Mouse (Mus musculus): ENCODE measurements around the gene Rpl38. TPM values are rescaled to one million over a fixed set of nuclear protein-coding genes. Genes with fewer than 3 reads are reported as not detected.

Gene Rpl38
- polyA plus RNA-seq (2015; fragmentation: Nextera tagmentation; extraction: Ambion mirVana), result 894 and 926 TPM in 2 replicates

GRCm38 (mm10) chr11:114668301-114668710 is at the start of gene Rpl38:
Gene Rpl38 (plus strand): TSS chr11:114668524.
- Histone ChIP-seq H3K9ac (ENCODE audit: low read depth, low read length) (peak within 1 kb of the TSS; percentile 96), H3K27ac (ENCODE audit: low read length) (peak within 1 kb of the TSS; percentile 85), H3K36me3 (ENCODE audit: control insufficient read depth, insufficient read depth, low read length) (peaks cover 6% of the 10 kb centered on the region; the same call in 1 of the 2 replicates), H3K4me1 (ENCODE audit: control insufficient read depth, insufficient read depth, low read length) (peaks cover 22% of the 10 kb centered on the region), H3K9me3 (ENCODE audit: control insufficient read depth, low read length) (no peaks in the 10 kb centered on the region), H3K4me2 (ENCODE audit: low read depth, low read length) (peak within 1 kb of the TSS; percentile 90), H3K27me3 (replicated peaks; ENCODE audit: control insufficient read depth, insufficient read depth, low read length) (0 out of 2 replicates have a peak, but pooled peaks cover 3% of the 10 kb centered on the region), H3K4me3 (ENCODE audit: low read length) (peak within 1 kb of the TSS; percentile 90)
- ATAC-seq, result peak; percentile 78
- 1% methylated on average over 18 of the region's 21 CpGs for WGBS

GRCm38 (mm10) chr11:114618697-114619417 is 49.5 kb upstream of the Rpl38 start:
- no peak overlapping the region for H3K4me2 ChIP-seq (ENCODE audit: low read depth, low read length)
- no peaks in the 10 kb centered on the region for H3K27me3 ChIP-seq (replicated peaks; ENCODE audit: control insufficient read depth, insufficient read depth, low read length)
- H3K9me3 ChIP-seq (ENCODE audit: control insufficient read depth, low read length), result no peaks in the 10 kb centered on the region
- ATAC-seq, result no peak
- no peak overlapping the region for H3K9ac ChIP-seq (ENCODE audit: low read depth, low read length)
- H3K4me3 ChIP-seq (ENCODE audit: low read length), result no peak overlapping the region
- H3K27ac ChIP-seq (ENCODE audit: low read length), result no peak overlapping the region
- no peaks in the 10 kb centered on the region for H3K4me1 ChIP-seq (ENCODE audit: control insufficient read depth, insufficient read depth, low read length)
- 48% methylated on average over 17 of the region's 17 CpGs for WGBS
- H3K36me3 ChIP-seq (ENCODE audit: control insufficient read depth, insufficient read depth, low read length), result no peaks in the 10 kb centered on the region

- Histone ChIP-seq H3K9me3 (ENCODE audit: control insufficient read depth, low read length) (peaks cover 4% of the 10 kb centered on the region), H3K27me3 (replicated peaks; ENCODE audit: control insufficient read depth, insufficient read depth, low read length) (no peaks in the 10 kb centered on the region), H3K9ac (ENCODE audit: low read depth, low read length) (no peak overlapping the region), H3K4me3 (ENCODE audit: low read length) (no peak overlapping the region), H3K36me3 (ENCODE audit: control insufficient read depth, insufficient read depth, low read length) (no peaks in the 10 kb centered on the region), H3K27ac (ENCODE audit: low read length) (no peak overlapping the region), H3K4me2 (ENCODE audit: low read depth, low read length) (no peak overlapping the region), H3K4me1 (ENCODE audit: control insufficient read depth, insufficient read depth, low read length) (no peaks in the 10 kb centered on the region)
- WGBS, result 81% methylated on average over 13 of the region's 13 CpGs
- ATAC-seq, result no peak
These were observed 42.1 kb upstream of the Rpl38 start for GRCm38 (mm10) chr11:114626071-114626690.

GRCm38 (mm10) chr11:114627036-114627435 is 41.3 kb upstream of the Rpl38 start:
- Histone ChIP-seq H3K27ac (ENCODE audit: low read length) (no peak overlapping the region), H3K4me3 (ENCODE audit: low read length) (no peak overlapping the region), H3K9ac (ENCODE audit: low read depth, low read length) (no peak overlapping the region), H3K4me1 (ENCODE audit: control insufficient read depth, insufficient read depth, low read length) (no peaks in the 10 kb centered on the region), H3K9me3 (ENCODE audit: control insufficient read depth, low read length) (peaks cover 4% of the 10 kb centered on the region), H3K4me2 (ENCODE audit: low read depth, low read length) (no peak overlapping the region), H3K27me3 (replicated peaks; ENCODE audit: control insufficient read depth, insufficient read depth, low read length) (no peaks in the 10 kb centered on the region), H3K36me3 (ENCODE audit: control insufficient read depth, insufficient read depth, low read length) (no peaks in the 10 kb centered on the region)
- ATAC-seq, result no peak
- 74% methylated on average over 6 of the region's 6 CpGs for WGBS

GRCm38 (mm10) chr11:114628032-114628431 is 40.3 kb upstream of the Rpl38 start:
- no peak for ATAC-seq
- WGBS, result 69% methylated on average over 12 of the region's 12 CpGs

GRCm38 (mm10) chr11:114630044-114630443 is 38.3 kb upstream of the Rpl38 start:
- Histone ChIP-seq H3K4me2 (ENCODE audit: low read depth, low read length) (no peak overlapping the region), H3K9me3 (ENCODE audit: control insufficient read depth, low read length) (peaks cover 4% of the 10 kb centered on the region), H3K4me3 (ENCODE audit: low read length) (no peak overlapping the region), H3K36me3 (ENCODE audit: control insufficient read depth, insufficient read depth, low read length) (no peaks in the 10 kb centered on the region), H3K27me3 (replicated peaks; ENCODE audit: control insufficient read depth, insufficient read depth, low read length) (no peaks in the 10 kb centered on the region), H3K27ac (ENCODE audit: low read length) (no peak overlapping the region), H3K9ac (ENCODE audit: low read depth, low read length) (no peak overlapping the region), H3K4me1 (ENCODE audit: control insufficient read depth, insufficient read depth, low read length) (no peaks in the 10 kb centered on the region)
- 78% methylated on average over 5 of the region's 5 CpGs for WGBS
- no peak for ATAC-seq

More at GRCm38 (mm10) chr11:114628032-114628431, 40.3 kb upstream of the Rpl38 start:
- Histone ChIP-seq H3K36me3 (ENCODE audit: control insufficient read depth, insufficient read depth, low read length) (no peaks in the 10 kb centered on the region), H3K9me3 (ENCODE audit: control insufficient read depth, low read length) (peaks cover 4% of the 10 kb centered on the region), H3K9ac (ENCODE audit: low read depth, low read length) (no peak overlapping the region), H3K4me1 (ENCODE audit: control insufficient read depth, insufficient read depth, low read length) (no peaks in the 10 kb centered on the region), H3K4me3 (ENCODE audit: low read length) (no peak overlapping the region), H3K27ac (ENCODE audit: low read length) (no peak overlapping the region), H3K4me2 (ENCODE audit: low read depth, low read length) (no peak overlapping the region), H3K27me3 (replicated peaks; ENCODE audit: control insufficient read depth, insufficient read depth, low read length) (no peaks in the 10 kb centered on the region)

- H3K27me3 ChIP-seq (replicated peaks; ENCODE audit: control insufficient read depth, insufficient read depth, low read length), result no peaks in the 10 kb centered on the region
- ATAC-seq, result no peak
- 0 out of 2 replicates have a peak, but pooled peaks cover 4% of the 10 kb centered on the region for H3K4me1 ChIP-seq (ENCODE audit: control insufficient read depth, insufficient read depth, low read length)
- no peak overlapping the region for H3K27ac ChIP-seq (ENCODE audit: low read length)
- 61% methylated on average over 8 of the region's 8 CpGs for WGBS
- peaks cover 4% of the 10 kb centered on the region for H3K9me3 ChIP-seq (ENCODE audit: control insufficient read depth, low read length)
- no peak overlapping the region for H3K4me2 ChIP-seq (ENCODE audit: low read depth, low read length)
- no peak overlapping the region for H3K4me3 ChIP-seq (ENCODE audit: low read length)
- H3K9ac ChIP-seq (ENCODE audit: low read depth, low read length), result no peak overlapping the region
- no peaks in the 10 kb centered on the region for H3K36me3 ChIP-seq (ENCODE audit: control insufficient read depth, insufficient read depth, low read length)
These were observed 36.1 kb upstream of the Rpl38 start for GRCm38 (mm10) chr11:114632266-114632665.

- Histone ChIP-seq H3K4me2 (ENCODE audit: low read depth, low read length) (peak overlapping the region; percentile 32; the same call in 1 of the 2 replicates), H3K36me3 (ENCODE audit: control insufficient read depth, insufficient read depth, low read length) (no peaks in the 10 kb centered on the region), H3K4me1 (ENCODE audit: control insufficient read depth, insufficient read depth, low read length) (peaks cover 7% of the 10 kb centered on the region; the same call in 1 of the 2 replicates), H3K9me3 (ENCODE audit: control insufficient read depth, low read length) (no peaks in the 10 kb centered on the region), H3K9ac (ENCODE audit: low read depth, low read length) (no peak overlapping the region), H3K27ac (ENCODE audit: low read length) (no peak overlapping the region), H3K4me3 (ENCODE audit: low read length) (no peak overlapping the region), H3K27me3 (replicated peaks; ENCODE audit: control insufficient read depth, insufficient read depth, low read length) (peaks cover 4% of the 10 kb centered on the region; the same call in 1 of the 2 replicates)
- under 1% methylated on average over 6 of the region's 6 CpGs for WGBS
- peak; percentile 48; the same call in 1 of the 2 replicates for ATAC-seq
These were observed 32.0 kb upstream of the Rpl38 start for GRCm38 (mm10) chr11:114636292-114636691.

GRCm38 (mm10) chr11:114636727-114637505 is 31.4 kb upstream of the Rpl38 start:
- 57% methylated on average over 35 of the region's 35 CpGs for WGBS
- ATAC-seq, result 0 out of 2 replicates have a peak, but pooled peaks have one; percentile 11
- Histone ChIP-seq H3K27ac (ENCODE audit: low read length) (no peak overlapping the region), H3K36me3 (ENCODE audit: control insufficient read depth, insufficient read depth, low read length) (no peaks in the 10 kb centered on the region), H3K4me3 (ENCODE audit: low read length) (no peak overlapping the region), H3K4me1 (ENCODE audit: control insufficient read depth, insufficient read depth, low read length) (peaks cover 7% of the 10 kb centered on the region; the same call in 1 of the 2 replicates), H3K9ac (ENCODE audit: low read depth, low read length) (no peak overlapping the region), H3K4me2 (ENCODE audit: low read depth, low read length) (peak overlapping the region; percentile 32; the same call in 1 of the 2 replicates), H3K27me3 (replicated peaks; ENCODE audit: control insufficient read depth, insufficient read depth, low read length) (peaks cover 4% of the 10 kb centered on the region; the same call in 1 of the 2 replicates), H3K9me3 (ENCODE audit: control insufficient read depth, low read length) (no peaks in the 10 kb centered on the region)

Measured in intestine, embryonic 16.5 days (tissue).